Mouse (Mus musculus) G1E (cell line): ENCODE data around the gene Tymp. TPM values are rescaled to one million over a fixed set of nuclear protein-coding genes. Genes with fewer than 3 reads are reported as not detected.

Experiments
- ATAC-seq: 2 replicates; pipeline ENCODE4 v1.8.0; 2016; ENCODE audit warnings: mild to moderate bottlenecking; ENCODE audit not compliant: insufficient number of reproducible peaks, poor library complexity, low FRiP score, severe bottlenecking; ENCODE audit errors: extremely low read depth
- DNase-seq: peaks from one replicate; pipeline ENCODE4 v3.0.0; 2012; ENCODE audit warnings: low spot score
- H3K27me3 ChIP-seq: 2 replicates; pipeline ENCODE4 v1.6.1; 2012; ENCODE audit warnings: mild to moderate bottlenecking, low read length, inconsistent platforms; ENCODE audit not compliant: insufficient read depth
- H3K36me3 ChIP-seq: replicated peaks from 2 replicates; pipeline ENCODE3; 2012; ENCODE audit warnings: mild to moderate bottlenecking, inconsistent platforms
- H3K4me1 ChIP-seq: 2 replicates; pipeline ENCODE4 v1.6.1; 2012; ENCODE audit warnings: low read depth, low read length, inconsistent platforms, mixed read lengths; ENCODE audit not compliant: insufficient read depth
- H3K4me3 ChIP-seq: 2 replicates; pipeline ENCODE4 v1.5.1; 2012; ENCODE audit warnings: low read depth, mild to moderate bottlenecking, inconsistent platforms, low read length, moderate library complexity, mixed read lengths
- H3K9me3 ChIP-seq: replicated peaks from 2 replicates; pipeline ENCODE4 v1.6.1; 2012; ENCODE audit warnings: inconsistent platforms
- CTCF ChIP-seq: IDR thresholded peaks from 2 replicates; pipeline ENCODE4 v1.5.1; 2012; ENCODE audit warnings: low read depth, low read length, inconsistent platforms, mixed read lengths
- GATA1 ChIP-seq: IDR thresholded peaks from 2 replicates; pipeline ENCODE4 v1.6.1; 2012; ENCODE audit warnings: borderline replicate concordance, low read length, inconsistent platforms, mixed read lengths
- GATA2 ChIP-seq: IDR thresholded peaks from 2 replicates; pipeline ENCODE4 v1.6.1; 2012; ENCODE audit warnings: low read depth, low read length, inconsistent platforms, borderline replicate concordance
- POLR2AphosphoS5 ChIP-seq: IDR thresholded peaks from 2 replicates; pipeline ENCODE4 v1.6.1; 2012; ENCODE audit warnings: low read depth, low read length, inconsistent platforms; ENCODE audit not compliant: insufficient replicate concordance
- TAL1 ChIP-seq: conservative IDR thresholded peaks from 2 replicates; pipeline ENCODE4 v1.6.1; 2012; ENCODE audit warnings: low read depth, low read length, inconsistent platforms, mixed read lengths
- polyA plus RNA-seq: library from polyadenylated mRNA; stranded (reverse); fragments of >175 nt; gene quantifications from 2 replicates; pipeline ENCODE4 v1.2.3, GENCODE M21; 2012
- total RNA-seq, 2 experiments: library from RNA; stranded (forward) in 1 of 2; stranded (reverse) in 1 of 2; fragments of 200-1000 nt in 1 of 2; fragments of >200 nt in 1 of 2; fragmentation: Nextera tagmentation in 1 of 2; gene quantifications; 2 replicates each; pipeline ENCODE4 v1.2.3; 2014 to 2017

Gene Tymp
- total RNA-seq (2014; fragmentation: Nextera tagmentation) = not detected in 2 replicates
- 0.27 and 0.35 TPM in 2 replicates for total RNA-seq (2017)
- polyA plus RNA-seq = 0.61 and 0.69 TPM in 2 replicates

- ATAC-seq = no peak
- DNase-seq = no peak
- no peak within 1 kb of the TSS for H3K4me3 ChIP-seq
- peaks cover 8% of the 10 kb centered on the region; the same call in 1 of the 2 replicates for H3K27me3 ChIP-seq
- TF ChIP-seq TAL1 (no peak), POLR2AphosphoS5 (no peak), CTCF (no peak), GATA2 (no peak), GATA1 (no peak)
- H3K36me3 ChIP-seq = peaks cover 23% of the 10 kb centered on the region
- H3K4me1 ChIP-seq = peaks cover 29% of the 10 kb centered on the region
- peaks cover 20% of the 10 kb centered on the region for H3K9me3 ChIP-seq
Measured at GRCm38 (mm10) chr15:89376957-89377356, at the start of gene Tymp. Gene Tymp (minus strand): TSS chr15:89377039.

DNA sequence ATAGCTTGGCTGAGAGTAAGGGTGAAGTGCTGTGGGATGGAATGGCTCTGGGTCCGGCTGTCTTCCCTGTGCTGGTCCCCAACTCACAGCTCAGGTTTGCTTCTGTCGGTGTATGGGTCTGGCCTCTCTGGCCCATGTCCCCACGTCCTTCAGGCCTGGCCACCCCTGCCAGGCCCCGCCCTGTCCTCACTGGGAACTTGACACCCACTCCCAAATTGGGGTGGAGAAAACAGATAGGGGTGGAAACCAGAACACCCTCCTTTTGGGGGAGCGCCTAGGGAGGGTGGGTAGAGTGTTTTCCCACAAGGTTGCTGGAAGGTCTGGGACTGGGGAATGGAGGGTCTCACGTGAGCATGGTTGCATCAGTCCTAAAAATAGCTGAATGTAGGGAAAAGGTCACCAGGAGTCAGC, 48.9 kb upstream of the Tymp start, which contains the start of gene Cpt1b:
Cpt1b (minus strand) TSS at position 153 of the 411 bp plus-strand sequence.
- peaks cover 76% of the 10 kb centered on the region for H3K36me3 ChIP-seq
- no peak for DNase-seq
- ATAC-seq = no peak

GRCm38 (mm10) chr15:89424621-89425020, 47.8 kb upstream of the Tymp start:
- Histone ChIP-seq H3K4me3 (no peak overlapping the region), H3K9me3 (no peaks in the 10 kb centered on the region), H3K4me1 (peaks cover 14% of the 10 kb centered on the region), H3K27me3 (no peaks in the 10 kb centered on the region), H3K36me3 (peaks cover 86% of the 10 kb centered on the region)
- ATAC-seq (no peak), DNase-seq (no peak)
- TF ChIP-seq TAL1 (no peak), GATA2 (no peak), CTCF (no peak), GATA1 (no peak), POLR2AphosphoS5 (no peak)

More for the DNA sequence above, 48.9 kb upstream of the Tymp start, which contains the start of gene Cpt1b:
- no peak within 1 kb of the TSS for H3K4me3 ChIP-seq
- TF ChIP-seq GATA2 (no peak), TAL1 (no peak), CTCF (no peak), GATA1 (no peak), POLR2AphosphoS5 (no peak)
- no peaks in the 10 kb centered on the region for H3K9me3 ChIP-seq
- H3K4me1 ChIP-seq = peaks cover 14% of the 10 kb centered on the region
- H3K27me3 ChIP-seq = no peaks in the 10 kb centered on the region

DNA sequence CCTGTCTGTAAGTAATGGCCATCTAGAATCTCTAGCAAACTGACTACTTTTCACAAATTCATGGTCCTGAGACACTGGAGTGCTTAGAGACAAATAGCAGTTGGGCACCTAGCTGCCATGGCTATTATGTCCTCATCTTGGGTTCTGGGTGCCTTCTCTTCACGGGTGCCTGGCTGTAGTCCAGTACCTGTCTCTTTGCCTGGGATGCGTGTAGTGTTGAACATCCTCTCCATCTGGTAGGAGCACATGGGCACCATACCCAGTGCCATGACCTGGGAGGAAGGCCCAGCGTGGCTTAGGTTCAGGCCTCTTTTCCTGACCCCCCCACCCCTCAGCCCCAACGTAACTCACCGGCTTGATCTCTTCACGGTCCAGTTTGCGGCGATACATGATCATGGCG, 45.1 kb upstream of the Tymp start:
- no peak for DNase-seq
- Histone ChIP-seq H3K9me3 (no peaks in the 10 kb centered on the region), H3K4me1 (no peaks in the 10 kb centered on the region; the same call in none of the 2 replicates), H3K36me3 (peaks cover 96% of the 10 kb centered on the region), H3K4me3 (no peak overlapping the region), H3K27me3 (no peaks in the 10 kb centered on the region)
- TF ChIP-seq GATA1 (no peak), TAL1 (no peak), CTCF (no peak), GATA2 (no peak), POLR2AphosphoS5 (no peak)
- ATAC-seq = no peak

- no peak for DNase-seq
- Histone ChIP-seq H3K4me3 (no peak overlapping the region), H3K27me3 (peaks cover 4% of the 10 kb centered on the region; the same call in 1 of the 2 replicates), H3K36me3 (peaks cover 47% of the 10 kb centered on the region), H3K9me3 (no peaks in the 10 kb centered on the region), H3K4me1 (no peaks in the 10 kb centered on the region)
- TF ChIP-seq CTCF (no peak), TAL1 (no peak), GATA2 (no peak), POLR2AphosphoS5 (no peak), GATA1 (no peak)
- ATAC-seq = no peak
Measured at GRCm38 (mm10) chr15:89415282-89415681, 38.4 kb upstream of the Tymp start.

DNA sequence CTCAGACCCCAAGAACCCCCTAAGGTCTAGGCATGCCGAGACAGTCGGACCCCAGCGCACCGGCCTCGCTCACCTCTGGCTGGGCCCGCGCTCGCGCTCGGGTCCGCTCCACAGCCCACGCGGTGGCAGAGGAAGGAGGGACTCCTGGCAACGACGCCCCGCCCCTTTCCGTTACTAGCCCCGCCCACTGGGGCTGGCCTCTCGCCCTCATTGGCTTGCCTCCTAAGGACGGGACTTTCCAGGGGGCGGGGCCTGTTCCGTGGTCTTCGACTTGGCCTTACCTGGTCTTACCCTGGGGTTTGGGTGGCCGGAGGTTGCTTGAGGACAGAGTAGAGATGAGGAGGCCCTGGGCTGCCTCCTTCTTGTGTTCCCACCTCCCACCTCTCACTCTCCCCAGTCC, 33.3 kb upstream of the Tymp start, which contains the start of gene Syce3:
Syce3 (minus strand) TSS at position 386 of the 400 bp plus-strand sequence.
- ATAC-seq (no peak), DNase-seq (no peak)
- TF ChIP-seq GATA1 (no peak), TAL1 (no peak), POLR2AphosphoS5 (no peak), CTCF (no peak), GATA2 (no peak)
- no peak within 1 kb of the TSS for H3K4me3 ChIP-seq
- peaks cover 4% of the 10 kb centered on the region for H3K9me3 ChIP-seq
- peaks cover 1% of the 10 kb centered on the region for H3K36me3 ChIP-seq
- H3K27me3 ChIP-seq = peaks cover 10% of the 10 kb centered on the region; the same call in 1 of the 2 replicates
- H3K4me1 ChIP-seq = no peaks in the 10 kb centered on the region
